Mouse (Mus musculus) forebrain, postnatal 0 days (tissue): Measurements from ENCODE around the gene Dagla. TPM values are rescaled to one million over a fixed set of nuclear protein-coding genes. Genes with fewer than 3 reads are reported as not detected.
A peak's percentile ranks its signal among the peaks of the same experiment; 100 is the strongest.

Source experiments
- ATAC-seq: fragments of 200-750 bp; cut with Nextera tagmentation; 2 replicates; pipeline ENCODE4 v1.8.0; 2017; ENCODE audit warnings: mild to moderate bottlenecking, moderate library complexity
- DNase-seq: peaks from one replicate; pipeline ENCODE4 v3.0.0-alpha.2; 2015
- H3K27ac ChIP-seq: fragments of 300-500 bp; sonication (generic); 2 replicates; pipeline ENCODE4 v1.5.1; 2014; ENCODE audit warnings: low read depth, mild to moderate bottlenecking, antibody characterized with exemption, low read length, moderate library complexity, mixed read lengths
- H3K27me3 ChIP-seq: fragments of 300-500 bp; sonication (generic); 2 replicates; pipeline ENCODE4 v1.6.1; 2014; ENCODE audit warnings: mild to moderate bottlenecking, low read length, mixed read lengths; ENCODE audit not compliant: insufficient read depth
- H3K36me3 ChIP-seq: fragments of 300-500 bp; sonication (generic); 2 replicates; pipeline ENCODE4 v1.6.1; 2014; ENCODE audit warnings: mild to moderate bottlenecking, moderate library complexity; ENCODE audit not compliant: insufficient read depth
- H3K4me1 ChIP-seq: fragments of 300-500 bp; sonication (generic); 2 replicates; pipeline ENCODE4 v1.6.1; 2014; ENCODE audit warnings: antibody characterized with exemption; ENCODE audit not compliant: insufficient read depth
- H3K4me2 ChIP-seq: fragments of 300-500 bp; sonication (generic); 2 replicates; pipeline ENCODE4 v1.6.1; 2014; ENCODE audit warnings: low read depth, mild to moderate bottlenecking, moderate library complexity
- H3K4me3 ChIP-seq: fragments of 300-500 bp; sonication (generic); 2 replicates; pipeline ENCODE4 v1.5.1; 2014; ENCODE audit warnings: low read depth, low read length, mixed read lengths
- H3K9ac ChIP-seq: fragments of 300-500 bp; sonication (generic); 2 replicates; pipeline ENCODE4 v1.6.1; 2014; ENCODE audit warnings: mild to moderate bottlenecking
- H3K9me3 ChIP-seq: fragments of 300-500 bp; sonication (generic); 2 replicates; pipeline ENCODE4 v1.6.1; 2016; ENCODE audit warnings: low read length
- CTCF ChIP-seq: sonication (generic); IDR thresholded peaks from 2 replicates; pipeline ENCODE4 v1.5.1; 2016; ENCODE audit warnings: antibody characterized with exemption, control low read depth, low read depth
- WGBS: fragments of 180-500 bp; shearing (Covaris S2); extraction: QIAGEN DNeasy Blood & Tissue Kit; methylation state at CpG from one replicate; pipeline ENCODE4 v1.1.7; 2014; 5-methylcytosine and 5-hydroxymethylcytosine counted together
- polyA plus RNA-seq: library from polyadenylated mRNA; unstranded; fragments of >200 nt; fragmentation: Nextera tagmentation; extraction: Ambion mirVana; gene quantifications from 2 replicates; pipeline ENCODE4 v1.2.1, GENCODE M21; 2015
- total RNA-seq: library from RNA; depleted of rRNA; stranded (reverse); fragments of >200 nt; gene quantifications from 2 replicates; pipeline ENCODE4 v1.2.3, GENCODE M21; 2014

The Dagla gene
- total and polyA plus RNA-seq, 2 experiments from 2014 or later, result 11.2 to 21.8 TPM

DNA sequence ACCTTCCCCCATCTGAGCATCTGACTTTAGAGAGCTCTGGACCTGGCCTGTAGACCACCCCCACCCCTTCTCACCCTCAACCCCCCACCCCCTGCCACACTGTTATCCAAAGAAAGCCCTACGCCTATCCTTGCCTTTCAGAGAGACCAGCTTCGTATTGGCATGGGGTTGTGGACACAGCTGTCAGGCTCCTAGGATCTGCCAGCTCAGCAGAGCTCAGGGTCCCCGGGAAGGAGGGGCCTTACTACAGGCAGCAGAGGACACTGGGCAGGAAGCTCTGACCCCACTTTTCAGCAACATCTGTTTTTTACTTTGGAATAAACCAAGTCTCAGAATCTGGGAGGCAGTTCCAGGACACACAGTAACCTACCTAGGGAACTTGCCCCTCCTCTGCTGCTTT lies 21.9 kb upstream of the Dagla start:
- H3K4me1 ChIP-seq, result no peaks in the 10 kb centered on the region
- TF ChIP-seq CTCF, result no peak
- H3K36me3 ChIP-seq, result no peaks in the 10 kb centered on the region
- H3K9ac ChIP-seq, result no peak overlapping the region
- H3K9me3 ChIP-seq, result no peaks in the 10 kb centered on the region
- DNase-seq, result no peak
- ATAC-seq, result no peak
- no peaks in the 10 kb centered on the region for H3K27me3 ChIP-seq
- no peak overlapping the region for H3K27ac ChIP-seq
- H3K4me3 ChIP-seq, result no peak overlapping the region
- H3K4me2 ChIP-seq, result no peak overlapping the region
- WGBS, result 56% methylated on average over 3 of the region's 3 CpGs

GRCm38 (mm10) chr19:10323860-10324259 lies 19.2 kb upstream of the Dagla start:
- ATAC-seq, result no peak
- 78% methylated on average over 5 of the region's 5 CpGs for WGBS
- H3K4me3 ChIP-seq, result no peak overlapping the region

DNA sequence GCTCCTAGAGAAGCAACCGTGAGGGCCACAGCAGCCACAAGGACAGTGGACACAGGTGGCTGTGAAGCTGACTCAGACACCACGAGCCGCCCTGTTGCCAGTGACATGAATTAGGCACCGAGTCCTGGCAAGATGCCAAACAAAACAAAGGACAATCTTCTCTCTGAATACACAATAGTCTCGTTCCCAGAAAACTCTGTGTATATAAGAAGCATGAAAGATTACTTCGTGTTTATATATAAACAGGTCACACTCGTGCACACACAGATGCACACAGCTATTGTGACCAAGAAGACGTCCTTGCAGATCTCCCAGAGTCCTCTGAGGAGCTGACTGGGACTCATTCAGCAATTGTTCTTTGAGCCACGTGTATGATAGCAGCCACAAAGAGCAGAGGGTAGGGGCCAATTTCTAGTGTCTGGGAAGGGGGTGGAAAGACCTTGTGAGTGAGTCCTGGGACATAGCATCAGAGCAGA lies 18.7 kb upstream of the Dagla start:
- Histone ChIP-seq H3K4me3 (no peak overlapping the region), H3K27ac (no peak overlapping the region), H3K4me1 (no peaks in the 10 kb centered on the region), H3K4me2 (no peak overlapping the region), H3K36me3 (no peaks in the 10 kb centered on the region), H3K27me3 (no peaks in the 10 kb centered on the region), H3K9me3 (no peaks in the 10 kb centered on the region), H3K9ac (no peak overlapping the region)
- DNase-seq (peak; percentile 40), ATAC-seq (peak; percentile 27; the same call in 1 of the 2 replicates)
- no peak for TF ChIP-seq CTCF
- WGBS, result 9% methylated on average over 9 of the region's 9 CpGs

More at GRCm38 (mm10) chr19:10323860-10324259, 19.2 kb upstream of the Dagla start:
- no peak for DNase-seq
- Histone ChIP-seq H3K36me3 (no peaks in the 10 kb centered on the region), H3K27ac (no peak overlapping the region), H3K9me3 (no peaks in the 10 kb centered on the region), H3K4me1 (no peaks in the 10 kb centered on the region), H3K4me2 (no peak overlapping the region), H3K9ac (no peak overlapping the region), H3K27me3 (no peaks in the 10 kb centered on the region)
- no peak for TF ChIP-seq CTCF

GRCm38 (mm10) chr19:10317795-10318194 lies 13.1 kb upstream of the Dagla start:
- H3K9me3 ChIP-seq, result no peaks in the 10 kb centered on the region
- no peaks in the 10 kb centered on the region for H3K4me1 ChIP-seq
- H3K4me3 ChIP-seq, result no peak overlapping the region
- no peak overlapping the region for H3K4me2 ChIP-seq
- H3K27me3 ChIP-seq, result no peaks in the 10 kb centered on the region
- DNase-seq (no peak), ATAC-seq (no peak)
- H3K27ac ChIP-seq, result no peak overlapping the region
- 73% methylated on average over 4 of the region's 4 CpGs for WGBS
- H3K9ac ChIP-seq, result no peak overlapping the region
- H3K36me3 ChIP-seq, result no peaks in the 10 kb centered on the region
- TF ChIP-seq CTCF, result no peak

- Histone ChIP-seq H3K27ac (no peak overlapping the region), H3K9ac (no peak overlapping the region), H3K27me3 (no peaks in the 10 kb centered on the region), H3K9me3 (no peaks in the 10 kb centered on the region), H3K4me2 (no peak overlapping the region), H3K4me1 (no peaks in the 10 kb centered on the region), H3K36me3 (no peaks in the 10 kb centered on the region), H3K4me3 (no peak overlapping the region)
- DNase-seq (no peak), ATAC-seq (no peak)
- no peak for TF ChIP-seq CTCF
- WGBS, result 90% methylated on average over 2 of the region's 2 CpGs
These were observed 12.7 kb upstream of the Dagla start for GRCm38 (mm10) chr19:10317358-10317757.

- H3K36me3 ChIP-seq, result no peaks in the 10 kb centered on the region
- DNase-seq, result no peak
- no peaks in the 10 kb centered on the region for H3K4me1 ChIP-seq
- no peak overlapping the region for H3K4me3 ChIP-seq
- no peak for ATAC-seq
- H3K27ac ChIP-seq, result no peak overlapping the region
- no peak overlapping the region for H3K4me2 ChIP-seq
- no peaks in the 10 kb centered on the region for H3K27me3 ChIP-seq
- H3K9me3 ChIP-seq, result no peaks in the 10 kb centered on the region
- no peak for TF ChIP-seq CTCF
- WGBS, result 80% methylated on average over 4 of the region's 4 CpGs
- no peak overlapping the region for H3K9ac ChIP-seq
These were observed 12.3 kb upstream of the Dagla start for GRCm38 (mm10) chr19:10316956-10317355.

- Histone ChIP-seq H3K4me2 (no peak overlapping the region), H3K4me3 (no peak overlapping the region), H3K36me3 (no peaks in the 10 kb centered on the region), H3K9me3 (no peaks in the 10 kb centered on the region), H3K27ac (no peak overlapping the region), H3K27me3 (no peaks in the 10 kb centered on the region), H3K4me1 (0 out of 2 replicates have a peak, but pooled peaks cover 4% of the 10 kb centered on the region), H3K9ac (no peak overlapping the region)
- TF ChIP-seq CTCF, result no peak
- ATAC-seq (no peak), DNase-seq (no peak)
- 69% methylated on average over 8 of the region's 8 CpGs for WGBS
These were observed 7.4 kb upstream of the Dagla start for GRCm38 (mm10) chr19:10312072-10312471.
